Mouse (Mus musculus): ENCODE results near the gene Wdr59.

DNA sequence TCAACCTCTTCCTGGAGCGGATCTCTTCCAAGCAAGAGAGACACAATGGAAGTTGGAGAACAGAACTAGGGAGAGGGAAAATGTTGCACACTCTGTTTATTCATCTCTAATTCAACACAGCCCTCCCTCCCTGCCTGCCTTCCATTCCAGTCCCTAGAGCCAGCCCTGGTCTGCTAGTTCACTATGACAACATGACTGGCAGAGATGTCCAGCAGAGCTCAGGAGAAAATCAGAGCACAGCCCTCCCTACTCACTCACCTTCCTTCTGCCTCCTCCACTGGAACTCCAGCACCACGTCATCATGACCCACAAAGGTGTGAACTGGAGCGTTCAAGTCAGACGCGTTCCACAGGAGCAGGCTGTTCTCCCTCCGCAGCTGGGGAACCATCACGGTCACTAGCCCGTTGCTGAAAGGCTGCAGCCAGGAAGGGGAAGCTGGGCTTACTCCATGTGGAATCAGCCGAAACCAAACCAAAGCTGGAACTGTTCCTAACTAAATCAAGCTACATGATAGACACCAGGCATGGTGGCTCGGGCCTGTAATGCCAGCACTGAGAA lies 31.8 kb downstream of the Wdr59 start:
- TF ChIP-seq EP300 (IDR thresholded peaks at IDR 0.05) (no peak), CTCF (IDR thresholded peaks at IDR 0.05) (no peak)

Data from lung, postnatal 0 days (tissue).